In genomic region chr12:17176757-17177092, GRCm38 (mm10) we compare ENCODE assay signal across 9 mouse cellular contexts. TPM values are rescaled to one million over a fixed set of nuclear protein-coding genes. Genes with fewer than 3 reads are reported as not detected.
DNase-seq lines count a peak whose midpoint lies in the region; ATAC-seq and TF ChIP-seq lines count a peak whose summit lies in the region.
"Had no signal": no experiment of that assay in that cellular context is flagged by ENCODE, and none has a peak within 500 bp of the region (broad histone marks: within the 10 kb centered on the region; RNA-seq: fewer than 3 reads in every experiment).

Kcnf1 (minus strand) TSS chr12:17176888.

- ATAC-seq in kidney, postnatal 0 days (replicated peaks; ENCODE audit: low FRiP score, low read depth) = no peak
- no peak for ATAC-seq in embryonic facial prominence, embryonic 11.5 days (replicated peaks; ENCODE audit: insufficient number of reproducible peaks, low FRiP score, low TSS enrichment, low read depth)
- peak; percentile 15; the same call in 1 of the 2 replicates for ATAC-seq in intestine, embryonic 15.5 days
- peak; percentile 60 for ATAC-seq in midbrain, embryonic 13.5 days
- ATAC-seq in erythroid progenitor cell, adult 5-6 weeks (replicated peaks; ENCODE audit: low FRiP score, poor library complexity, severe bottlenecking) = no peak
- no peak for ATAC-seq in monocyte, adult 5-6 weeks (replicated peaks; ENCODE audit: insufficient number of reproducible peaks, low FRiP score, low TSS enrichment, poor library complexity, severe bottlenecking)

- H3K9ac ChIP-seq in kidney, postnatal 0 days (ENCODE audit: low read depth, low read length) = peak within 1 kb of the TSS; percentile 44; the same call in 1 of the 2 replicates
- H3K9ac ChIP-seq in embryonic facial prominence, embryonic 11.5 days (replicated peaks; ENCODE audit: low read length) = peak within 1 kb of the TSS; percentile 50
- peak within 1 kb of the TSS; percentile 49 for H3K9ac ChIP-seq in intestine, embryonic 15.5 days
- H3K9ac ChIP-seq in midbrain, embryonic 13.5 days (replicated peaks) = peak within 1 kb of the TSS; percentile 72

- DNase-seq in kidney, postnatal 0 days (ENCODE audit: low spot score) = no peak
- DNase-seq in kidney, adult 9 months = no peak
- DNase-seq in embryonic facial prominence, embryonic 11.5 days (ENCODE audit: low spot score) = no peak
- no peak for DNase-seq in gastrocnemius, postnatal 14 days

- H3K27ac ChIP-seq in kidney, postnatal 0 days = no peak within 1 kb of the TSS
- no peak within 1 kb of the TSS for H3K27ac ChIP-seq in embryonic facial prominence, embryonic 11.5 days (replicated peaks; ENCODE audit: low read depth, low read length)
- H3K27ac ChIP-seq in intestine, embryonic 15.5 days = no peak within 1 kb of the TSS
- peak within 1 kb of the TSS; percentile 67 for H3K27ac ChIP-seq in midbrain, embryonic 13.5 days
- H3K27ac ChIP-seq: macrophage had no signal

- H3K36me3 ChIP-seq in kidney, postnatal 0 days (ENCODE audit: insufficient read depth, low read length) = no peaks in the 10 kb centered on the region
- H3K36me3 ChIP-seq in embryonic facial prominence, embryonic 11.5 days (replicated peaks; ENCODE audit: control insufficient read depth, insufficient read depth, low read depth, low read length) = no peaks in the 10 kb centered on the region
- H3K36me3 ChIP-seq in intestine, embryonic 15.5 days = no peaks in the 10 kb centered on the region
- H3K36me3 ChIP-seq in midbrain, embryonic 13.5 days = no peaks in the 10 kb centered on the region

- no peaks in the 10 kb centered on the region for H3K9me3 ChIP-seq in kidney, postnatal 0 days (replicated peaks; ENCODE audit: low read length)
- no peaks in the 10 kb centered on the region for H3K9me3 ChIP-seq in embryonic facial prominence, embryonic 11.5 days (replicated peaks; ENCODE audit: control insufficient read depth, low read length)
- H3K9me3 ChIP-seq in intestine, embryonic 15.5 days = no peaks in the 10 kb centered on the region
- no peaks in the 10 kb centered on the region for H3K9me3 ChIP-seq in midbrain, embryonic 13.5 days

- no peak; the same call in 1 of the 2 replicates for TF ChIP-seq CTCF in kidney, postnatal 0 days (IDR thresholded peaks at IDR 0.05; ENCODE audit: low read depth)

- 40% methylated on average over 4 of the region's 4 CpGs for WGBS in kidney, postnatal 0 days
- 18% methylated on average over 4 of the region's 4 CpGs for WGBS in embryonic facial prominence, embryonic 11.5 days
- WGBS in intestine, embryonic 15.5 days = 33% methylated on average over 4 of the region's 4 CpGs
- 9% methylated on average over 4 of the region's 4 CpGs for whole genome bisulfite sequencing in midbrain, embryonic 13.5 days

- peaks cover 19% of the 10 kb centered on the region for H3K27me3 ChIP-seq in kidney, postnatal 0 days (ENCODE audit: insufficient read depth, low read length)
- H3K27me3 ChIP-seq in embryonic facial prominence, embryonic 11.5 days (ENCODE audit: control insufficient read depth, insufficient read depth, low read length) = peaks cover 15% of the 10 kb centered on the region
- H3K27me3 ChIP-seq in intestine, embryonic 15.5 days (replicated peaks) = peaks cover 36% of the 10 kb centered on the region
- H3K27me3 ChIP-seq in midbrain, embryonic 13.5 days = peaks cover 31% of the 10 kb centered on the region

- H3K4me1 ChIP-seq in kidney, postnatal 0 days (replicated peaks; ENCODE audit: insufficient read depth, low read length) = no peaks in the 10 kb centered on the region; the same call in 1 of the 2 replicates
- no peaks in the 10 kb centered on the region; the same call in 1 of the 2 replicates for H3K4me1 ChIP-seq in embryonic facial prominence, embryonic 11.5 days (ENCODE audit: control insufficient read depth, insufficient read depth, low read length)
- peaks cover 12% of the 10 kb centered on the region for H3K4me1 ChIP-seq in intestine, embryonic 15.5 days (replicated peaks)
- peaks cover 15% of the 10 kb centered on the region for H3K4me1 ChIP-seq in midbrain, embryonic 13.5 days (replicated peaks)

- H3K4me2 ChIP-seq in kidney, postnatal 0 days (ENCODE audit: low read length) = peak within 1 kb of the TSS; percentile 80
- H3K4me2 ChIP-seq in embryonic facial prominence, embryonic 11.5 days (ENCODE audit: low read depth, low read length) = peak within 1 kb of the TSS; percentile 99
- H3K4me2 ChIP-seq in intestine, embryonic 15.5 days (replicated peaks) = peak within 1 kb of the TSS; percentile 99
- peak within 1 kb of the TSS; percentile 84 for H3K4me2 ChIP-seq in midbrain, embryonic 13.5 days (replicated peaks)

- H3K4me3 ChIP-seq in kidney, postnatal 0 days (replicated peaks; ENCODE audit: low read depth, low read length) = peak within 1 kb of the TSS; percentile 34
- peak within 1 kb of the TSS; percentile 52 for H3K4me3 ChIP-seq in embryonic facial prominence, embryonic 11.5 days (ENCODE audit: low read depth, low read length)
- peak within 1 kb of the TSS; percentile 47 for H3K4me3 ChIP-seq in intestine, embryonic 15.5 days (replicated peaks)
- H3K4me3 ChIP-seq in midbrain, embryonic 13.5 days (replicated peaks) = peak within 1 kb of the TSS; percentile 54

- intact Hi-C loops in gastrocnemius, postnatal 14 days (cut with DNase I; ENCODE audit: low total_unique reads) = no loop called here

RNA-seq across cellular contexts. Expression of gene Kcnf1, which starts in this region (rescaled TPM):
- 0.77 and 0.95 TPM in 2 replicates for polyA plus RNA-seq in kidney, postnatal 0 days (2015; fragmentation: Nextera tagmentation; extraction: Ambion mirVana)
- 0.52 and 0.86 TPM in 2 replicates for polyA plus RNA-seq in embryonic facial prominence, embryonic 11.5 days (2014; fragmentation: Nextera tagmentation; extraction: Ambion mirVana)
- polyA plus RNA-seq in intestine, embryonic 15.5 days (2015; fragmentation: Nextera tagmentation; extraction: Ambion mirVana) = 0.45 and 0.57 TPM in 2 replicates
- 2.3 and 2.8 TPM in 2 replicates for polyA plus RNA-seq in midbrain, embryonic 13.5 days (2015; fragmentation: Nextera tagmentation; extraction: Ambion mirVana)
- total RNA-seq in erythroid progenitor cell, adult 5-6 weeks (2015; ENCODE audit: low replicate concordance) = not detected in 2 replicates
- not detected in 2 replicates for total RNA-seq in erythroid progenitor cell, adult 5-6 weeks (2017; ENCODE audit: low replicate concordance)
- total RNA-seq in monocyte, adult 5-6 weeks (2017) = not detected in 3 replicates
- total RNA-seq in gastrocnemius, postnatal 14 days (2021) = 1 to 10 TPM in 1 of 2 experiments, under 1 TPM in 1; 1.00 to 1.7 TPM
- polyA plus RNA-seq: macrophage had no signal

Comparison
In these comparisons a context has a peak if more than half of its experiments do, and no peak if none do; other contexts are left out.
1. Peak in ATAC-seq, H3K4me3 ChIP-seq, H3K9ac ChIP-seq and H3K4me2 ChIP-seq in intestine, embryonic 15.5 days; RNA of the gene not detected or under 1 TPM.